Mouse (Mus musculus): ENCODE measurements at regions not wholly inside any gene's neighbourhood (a gene's known extent, or its start where the extent isn't known, plus 50 kb on each side); places are given as distances from the start of the nearest gene placed in this dataset.

GRCm38 (mm10) chr2:75512422-75513170 is 146.5 kb upstream of the Hnrnpa3 start:
- Histone ChIP-seq H3K36me3 (ENCODE audit: control insufficient read depth, insufficient read depth, low read length, poor library complexity, severe bottlenecking) (no peaks in the 10 kb centered on the region), H3K27ac (ENCODE audit: insufficient read depth, low read length) (no peak overlapping the region), H3K4me1 (ENCODE audit: control insufficient read depth, insufficient read depth, low read length) (no peaks in the 10 kb centered on the region), H3K9ac (ENCODE audit: low read depth, poor library complexity, severe bottlenecking) (no peak overlapping the region), H3K9me3 (replicated peaks; ENCODE audit: control insufficient read depth, insufficient read depth, low read length, poor library complexity, severe bottlenecking) (peaks cover 2% of the 10 kb centered on the region), H3K27me3 (ENCODE audit: control insufficient read depth, insufficient read depth, low read length, poor library complexity, severe bottlenecking) (no peaks in the 10 kb centered on the region), H3K4me3 (ENCODE audit: low read depth, low read length) (no peak overlapping the region)
- TF ChIP-seq POLR2A (IDR thresholded peaks at IDR 0.05; ENCODE audit: insufficient read depth, low read length): no peak
- TF ChIP-seq EP300 (IDR thresholded peaks at IDR 0.05; ENCODE audit: insufficient read depth, low read depth, low read length): no peak

- no peak overlapping the region for H3K4me3 ChIP-seq (ENCODE audit: low read depth, low read length)
- no peaks in the 10 kb centered on the region for H3K9me3 ChIP-seq (replicated peaks; ENCODE audit: control insufficient read depth, insufficient read depth, low read length, poor library complexity, severe bottlenecking)
- H3K4me1 ChIP-seq (ENCODE audit: control insufficient read depth, insufficient read depth, low read length): no peaks in the 10 kb centered on the region
- TF ChIP-seq CTCF (IDR thresholded peaks at IDR 0.05; ENCODE audit: low read depth, low read length) (no peak), EP300 (IDR thresholded peaks at IDR 0.05; ENCODE audit: insufficient read depth, low read depth, low read length) (no peak), POLR2A (IDR thresholded peaks at IDR 0.05; ENCODE audit: insufficient read depth, low read length) (no peak)
- no peak overlapping the region for H3K9ac ChIP-seq (ENCODE audit: low read depth, poor library complexity, severe bottlenecking)
- no peaks in the 10 kb centered on the region for H3K27me3 ChIP-seq (ENCODE audit: control insufficient read depth, insufficient read depth, low read length, poor library complexity, severe bottlenecking)
- no peak overlapping the region for H3K27ac ChIP-seq (ENCODE audit: insufficient read depth, low read length)
- no peaks in the 10 kb centered on the region for H3K36me3 ChIP-seq (ENCODE audit: control insufficient read depth, insufficient read depth, low read length, poor library complexity, severe bottlenecking)
These were observed 144.9 kb upstream of the Hnrnpa3 start for GRCm38 (mm10) chr2:75514171-75514570.

- Histone ChIP-seq H3K4me3 (ENCODE audit: low read depth, low read length) (no peak overlapping the region), H3K36me3 (ENCODE audit: control insufficient read depth, insufficient read depth, low read length, poor library complexity, severe bottlenecking) (no peaks in the 10 kb centered on the region), H3K9ac (ENCODE audit: low read depth, poor library complexity, severe bottlenecking) (no peak overlapping the region), H3K27ac (ENCODE audit: insufficient read depth, low read length) (no peak overlapping the region), H3K9me3 (replicated peaks; ENCODE audit: control insufficient read depth, insufficient read depth, low read length, poor library complexity, severe bottlenecking) (no peaks in the 10 kb centered on the region), H3K4me1 (ENCODE audit: control insufficient read depth, insufficient read depth, low read length) (no peaks in the 10 kb centered on the region), H3K27me3 (ENCODE audit: control insufficient read depth, insufficient read depth, low read length, poor library complexity, severe bottlenecking) (no peaks in the 10 kb centered on the region)
- TF ChIP-seq POLR2A (IDR thresholded peaks at IDR 0.05; ENCODE audit: insufficient read depth, low read length) (no peak), CTCF (IDR thresholded peaks at IDR 0.05; ENCODE audit: low read depth, low read length) (no peak), EP300 (IDR thresholded peaks at IDR 0.05; ENCODE audit: insufficient read depth, low read depth, low read length) (no peak)
These were observed 142.8 kb upstream of the Hnrnpa3 start for GRCm38 (mm10) chr2:75516223-75516622.

- H3K27ac ChIP-seq (ENCODE audit: insufficient read depth, low read length): no peak overlapping the region
- no peak for TF ChIP-seq POLR2A (IDR thresholded peaks at IDR 0.05; ENCODE audit: insufficient read depth, low read length)
- TF ChIP-seq CTCF (IDR thresholded peaks at IDR 0.05; ENCODE audit: low read depth, low read length): no peak
- TF ChIP-seq EP300 (IDR thresholded peaks at IDR 0.05; ENCODE audit: insufficient read depth, low read depth, low read length): no peak
- H3K9me3 ChIP-seq (replicated peaks; ENCODE audit: control insufficient read depth, insufficient read depth, low read length, poor library complexity, severe bottlenecking): no peaks in the 10 kb centered on the region
- H3K4me1 ChIP-seq (ENCODE audit: control insufficient read depth, insufficient read depth, low read length): no peaks in the 10 kb centered on the region
- H3K27me3 ChIP-seq (ENCODE audit: control insufficient read depth, insufficient read depth, low read length, poor library complexity, severe bottlenecking): no peaks in the 10 kb centered on the region
- H3K4me3 ChIP-seq (ENCODE audit: low read depth, low read length): no peak overlapping the region
- H3K9ac ChIP-seq (ENCODE audit: low read depth, poor library complexity, severe bottlenecking): no peak overlapping the region
- H3K36me3 ChIP-seq (ENCODE audit: control insufficient read depth, insufficient read depth, low read length, poor library complexity, severe bottlenecking): no peaks in the 10 kb centered on the region
These were observed 142.0 kb upstream of the Hnrnpa3 start for GRCm38 (mm10) chr2:75517096-75517495.

GRCm38 (mm10) chr2:75518607-75519006 is 140.5 kb upstream of the Hnrnpa3 start:
- Histone ChIP-seq H3K4me3 (ENCODE audit: low read depth, low read length) (no peak overlapping the region), H3K27ac (ENCODE audit: insufficient read depth, low read length) (no peak overlapping the region), H3K4me1 (ENCODE audit: control insufficient read depth, insufficient read depth, low read length) (no peaks in the 10 kb centered on the region), H3K9me3 (replicated peaks; ENCODE audit: control insufficient read depth, insufficient read depth, low read length, poor library complexity, severe bottlenecking) (no peaks in the 10 kb centered on the region), H3K9ac (ENCODE audit: low read depth, poor library complexity, severe bottlenecking) (no peak overlapping the region), H3K27me3 (ENCODE audit: control insufficient read depth, insufficient read depth, low read length, poor library complexity, severe bottlenecking) (no peaks in the 10 kb centered on the region), H3K36me3 (ENCODE audit: control insufficient read depth, insufficient read depth, low read length, poor library complexity, severe bottlenecking) (no peaks in the 10 kb centered on the region)
- TF ChIP-seq EP300 (IDR thresholded peaks at IDR 0.05; ENCODE audit: insufficient read depth, low read depth, low read length) (no peak), POLR2A (IDR thresholded peaks at IDR 0.05; ENCODE audit: insufficient read depth, low read length) (no peak), CTCF (IDR thresholded peaks at IDR 0.05; ENCODE audit: low read depth, low read length) (no peak)

- TF ChIP-seq POLR2A (IDR thresholded peaks at IDR 0.05; ENCODE audit: insufficient read depth, low read length): no peak
- TF ChIP-seq EP300 (IDR thresholded peaks at IDR 0.05; ENCODE audit: insufficient read depth, low read depth, low read length): no peak
- no peak for TF ChIP-seq CTCF (IDR thresholded peaks at IDR 0.05; ENCODE audit: low read depth, low read length)
- H3K9me3 ChIP-seq (replicated peaks; ENCODE audit: control insufficient read depth, insufficient read depth, low read length, poor library complexity, severe bottlenecking): no peaks in the 10 kb centered on the region
These were observed 133.5 kb upstream of the Hnrnpa3 start for GRCm38 (mm10) chr2:75525562-75525961.

More at GRCm38 (mm10) chr2:75525562-75525961, 133.5 kb upstream of the Hnrnpa3 start:
- no peaks in the 10 kb centered on the region for H3K27me3 ChIP-seq (ENCODE audit: control insufficient read depth, insufficient read depth, low read length, poor library complexity, severe bottlenecking)
- H3K4me3 ChIP-seq (ENCODE audit: low read depth, low read length): no peak overlapping the region
- H3K36me3 ChIP-seq (ENCODE audit: control insufficient read depth, insufficient read depth, low read length, poor library complexity, severe bottlenecking): no peaks in the 10 kb centered on the region
- no peaks in the 10 kb centered on the region for H3K4me1 ChIP-seq (ENCODE audit: control insufficient read depth, insufficient read depth, low read length)
- no peak overlapping the region for H3K9ac ChIP-seq (ENCODE audit: low read depth, poor library complexity, severe bottlenecking)
- no peak overlapping the region for H3K27ac ChIP-seq (ENCODE audit: insufficient read depth, low read length)
